Mouse (Mus musculus) lung, embryonic 15.5 days (tissue): ENCODE measurements around the gene Junb. TPM values are rescaled to one million over a fixed set of nuclear protein-coding genes. Genes with fewer than 3 reads are reported as not detected.

Experiments used
- ATAC-seq: fragments of 200-750 bp; cut with Nextera tagmentation; 2 replicates; pipeline ENCODE4 v1.8.0; 2017; ENCODE audit warnings: moderate number of reproducible peaks, borderline replicate concordance; ENCODE audit not compliant: low FRiP score, low TSS enrichment; ENCODE audit errors: extremely low read depth
- H3K27ac ChIP-seq: fragments of 300-500 bp; sonication (generic); 2 replicates; pipeline ENCODE4 v1.5.1; 2015; ENCODE audit warnings: moderate library complexity, mild to moderate bottlenecking, inconsistent platforms
- H3K27me3 ChIP-seq: fragments of 300-500 bp; sonication (generic); 2 replicates; pipeline ENCODE4 v1.6.1; 2015; ENCODE audit warnings: inconsistent platforms
- H3K36me3 ChIP-seq: fragments of 300-500 bp; sonication (generic); 2 replicates; pipeline ENCODE4 v1.6.1; 2015; ENCODE audit warnings: inconsistent platforms
- H3K4me1 ChIP-seq: fragments of 300-500 bp; sonication (generic); 2 replicates; pipeline ENCODE4 v1.6.1; 2015; ENCODE audit warnings: inconsistent platforms
- H3K4me2 ChIP-seq: fragments of 300-500 bp; sonication (generic); 2 replicates; pipeline ENCODE4 v1.6.1; 2015; ENCODE audit warnings: inconsistent platforms, mild to moderate bottlenecking, moderate library complexity
- H3K4me3 ChIP-seq: fragments of 300-500 bp; sonication (generic); 2 replicates; pipeline ENCODE4 v1.5.1; 2015; ENCODE audit warnings: mild to moderate bottlenecking, inconsistent platforms
- H3K9ac ChIP-seq: fragments of 300-500 bp; sonication (generic); 2 replicates; pipeline ENCODE4 v1.6.1; 2015; ENCODE audit warnings: inconsistent platforms
- H3K9me3 ChIP-seq: fragments of 300-500 bp; sonication (generic); 2 replicates; pipeline ENCODE4 v1.6.1; 2016; ENCODE audit warnings: inconsistent platforms
- WGBS: fragments of 180-500 bp; shearing (Covaris S2); methylation state at CpG from one replicate; pipeline ENCODE4 v1.1.7; 2015; 5-methylcytosine and 5-hydroxymethylcytosine counted together
- polyA plus RNA-seq: library from polyadenylated mRNA; unstranded; fragments of >200 nt; fragmentation: Nextera tagmentation; extraction: Ambion mirVana; gene quantifications from 2 replicates; pipeline ENCODE4 v1.2.1, GENCODE M21; 2015

Gene Junb
- polyA plus RNA-seq, 1 experiment from 2014 or later: 20.5 TPM

DNA sequence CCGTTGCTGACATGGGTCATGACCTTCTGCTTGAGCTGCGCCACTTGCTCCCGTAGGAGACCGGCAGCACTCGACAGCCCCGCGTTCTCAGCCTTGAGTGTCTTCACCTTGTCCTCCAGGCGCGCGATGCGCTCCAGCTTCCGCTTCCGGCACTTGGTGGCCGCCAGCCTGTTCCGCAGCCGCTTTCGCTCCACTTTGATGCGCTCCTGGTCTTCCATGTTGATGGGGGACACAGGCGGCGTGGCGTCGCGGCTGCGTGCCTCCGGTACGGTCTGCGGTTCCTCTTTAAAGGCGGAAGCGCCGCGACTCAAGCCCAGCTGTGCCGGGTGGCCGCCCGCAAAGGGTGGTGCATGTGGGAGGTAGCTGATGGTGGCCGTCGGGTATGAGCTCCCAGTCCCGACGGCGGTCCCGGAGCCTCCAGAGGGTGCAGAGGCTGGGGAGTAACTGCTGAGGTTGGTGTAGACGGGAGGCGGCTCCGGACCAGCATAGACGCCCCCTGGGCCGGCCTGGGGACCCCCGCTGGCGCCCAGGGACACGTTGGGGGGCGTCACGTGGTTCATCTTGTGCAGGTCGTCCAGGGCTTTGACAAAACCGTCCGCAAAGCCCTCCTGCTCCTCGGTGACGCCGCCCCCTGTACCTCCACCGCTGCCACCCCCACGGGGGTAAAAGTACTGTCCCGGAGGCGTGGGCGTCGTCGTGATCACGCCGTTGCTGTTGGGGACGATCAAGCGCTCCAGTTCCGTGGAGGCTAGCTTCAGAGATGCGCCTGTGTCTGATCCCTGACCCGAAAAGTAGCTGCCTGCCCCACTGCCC lies 877 bp downstream of the Junb start:
- under 1% methylated on average over 68 of the region's 70 CpGs for WGBS
- Histone ChIP-seq H3K27ac (peak overlapping the region; percentile 93), H3K36me3 (peaks cover 17% of the 10 kb centered on the region), H3K9me3 (no peaks in the 10 kb centered on the region), H3K4me2 (peak overlapping the region; percentile 99), H3K9ac (peak overlapping the region; percentile 81), H3K4me1 (peaks cover 77% of the 10 kb centered on the region), H3K27me3 (no peaks in the 10 kb centered on the region), H3K4me3 (peak overlapping the region; percentile 61)
- ATAC-seq: no peak

GRCm38 (mm10) chr8:84976763-84977434 lies 1.6 kb downstream of the Junb start:
- Histone ChIP-seq H3K27ac (peak overlapping the region; percentile 93), H3K4me1 (peaks cover 70% of the 10 kb centered on the region), H3K27me3 (no peaks in the 10 kb centered on the region), H3K4me3 (peak overlapping the region; percentile 61), H3K9me3 (no peaks in the 10 kb centered on the region), H3K36me3 (peaks cover 24% of the 10 kb centered on the region), H3K9ac (peak overlapping the region; percentile 81), H3K4me2 (peak overlapping the region; percentile 99)
- WGBS: 2% methylated on average over 25 of the region's 25 CpGs
- no peak for ATAC-seq

GRCm38 (mm10) chr8:84976031-84976762 lies 2.3 kb downstream of the Junb start:
- Histone ChIP-seq H3K4me1 (peaks cover 65% of the 10 kb centered on the region), H3K4me3 (peak overlapping the region; percentile 61), H3K9ac (peak overlapping the region; percentile 81), H3K27me3 (no peaks in the 10 kb centered on the region), H3K36me3 (peaks cover 31% of the 10 kb centered on the region), H3K9me3 (no peaks in the 10 kb centered on the region), H3K4me2 (peak overlapping the region; percentile 99), H3K27ac (peak overlapping the region; percentile 93)
- WGBS: 2% methylated on average over 60 of the region's 61 CpGs
- peak; percentile 71 for ATAC-seq

- Histone ChIP-seq H3K36me3 (peaks cover 38% of the 10 kb centered on the region), H3K4me2 (peak overlapping the region; percentile 99), H3K27me3 (no peaks in the 10 kb centered on the region), H3K4me1 (peaks cover 65% of the 10 kb centered on the region), H3K9me3 (no peaks in the 10 kb centered on the region), H3K9ac (no peak overlapping the region), H3K4me3 (peak overlapping the region; percentile 61; the same call in 1 of the 2 replicates), H3K27ac (peak overlapping the region; percentile 93)
- ATAC-seq: no peak
- 39% methylated on average over 7 of the region's 7 CpGs for WGBS
Measured at GRCm38 (mm10) chr8:84975434-84975833, 3.1 kb downstream of the Junb start.

GRCm38 (mm10) chr8:84974543-84975142 lies 3.9 kb downstream of the Junb start:
- Histone ChIP-seq H3K9ac (no peak overlapping the region), H3K27me3 (no peaks in the 10 kb centered on the region), H3K9me3 (no peaks in the 10 kb centered on the region), H3K4me3 (no peak overlapping the region), H3K4me2 (no peak overlapping the region), H3K36me3 (peaks cover 38% of the 10 kb centered on the region), H3K4me1 (peaks cover 58% of the 10 kb centered on the region), H3K27ac (no peak overlapping the region; the same call in 1 of the 2 replicates)
- 74% methylated on average over 8 of the region's 8 CpGs for WGBS
- ATAC-seq: no peak

DNA sequence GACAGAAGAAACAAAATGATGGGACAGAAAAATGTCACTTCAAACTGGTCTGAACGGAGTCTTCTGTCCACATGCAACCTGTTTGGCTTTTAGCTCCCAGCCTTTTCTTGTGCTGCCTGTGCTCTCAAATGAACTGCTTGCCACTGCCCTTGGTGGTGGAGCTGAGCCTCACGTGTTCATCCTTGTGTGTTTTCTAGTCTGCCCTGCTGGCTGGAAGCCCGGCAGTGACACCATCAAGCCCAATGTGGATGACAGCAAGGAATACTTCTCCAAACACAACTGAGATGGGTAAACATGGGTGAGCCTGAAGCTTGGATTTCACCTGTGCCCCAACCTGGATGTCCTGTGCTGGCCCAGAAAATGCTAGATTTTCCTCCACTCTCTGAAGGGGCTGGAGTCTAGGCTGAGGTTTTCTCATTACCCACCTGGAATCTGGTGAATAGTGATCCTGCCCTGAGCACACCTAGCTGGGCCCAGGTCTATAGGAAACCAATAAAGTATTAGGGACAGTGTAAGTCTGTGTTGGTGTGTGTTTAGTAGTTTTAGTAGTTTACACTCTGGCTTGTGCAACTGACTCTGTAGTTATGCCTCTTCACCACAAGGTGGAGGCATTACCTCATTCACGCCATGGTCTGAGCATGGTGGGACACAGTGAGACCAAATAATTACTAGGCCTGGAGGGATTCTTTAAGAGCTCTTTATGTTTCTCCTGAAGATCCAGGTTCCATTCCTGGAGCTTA lies 4.5 kb downstream of the Junb start:
- H3K4me1 ChIP-seq: peaks cover 52% of the 10 kb centered on the region
- peaks cover 38% of the 10 kb centered on the region for H3K36me3 ChIP-seq
- H3K27me3 ChIP-seq: no peaks in the 10 kb centered on the region
- H3K4me3 ChIP-seq: no peak overlapping the region
- H3K9ac ChIP-seq: no peak overlapping the region
- H3K4me2 ChIP-seq: no peak overlapping the region
- WGBS: 54% methylated on average over 4 of the region's 4 CpGs
- no peaks in the 10 kb centered on the region for H3K9me3 ChIP-seq
- no peak overlapping the region for H3K27ac ChIP-seq
- ATAC-seq: no peak

DNA sequence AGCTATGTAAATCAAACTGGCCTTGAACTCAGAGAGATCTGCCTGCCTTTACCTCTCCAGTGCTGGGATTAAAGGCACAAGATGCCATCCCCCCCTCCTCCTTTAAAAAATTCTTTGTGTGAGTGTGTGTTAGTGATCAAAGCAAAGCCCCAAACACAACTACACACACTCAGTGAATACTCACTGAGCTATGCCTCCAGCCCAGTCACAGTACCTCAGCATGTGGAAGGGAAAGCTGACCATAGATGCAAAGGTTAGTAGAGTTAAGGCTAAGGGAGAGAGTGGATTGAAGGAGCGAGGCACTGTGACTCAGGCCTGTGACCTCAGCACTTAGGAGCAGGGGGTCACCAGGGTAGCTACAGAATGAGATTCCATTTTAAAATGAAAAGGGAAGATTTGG lies 5.4 kb downstream of the Junb start:
- 94% methylated on average over 1 of the region's 1 CpGs for WGBS
- peaks cover 38% of the 10 kb centered on the region for H3K36me3 ChIP-seq
- H3K4me1 ChIP-seq: peaks cover 52% of the 10 kb centered on the region
- no peaks in the 10 kb centered on the region for H3K27me3 ChIP-seq
- H3K9me3 ChIP-seq: no peaks in the 10 kb centered on the region
- no peak overlapping the region for H3K27ac ChIP-seq
- ATAC-seq: no peak
- no peak overlapping the region for H3K4me2 ChIP-seq
- no peak overlapping the region for H3K4me3 ChIP-seq
- no peak overlapping the region for H3K9ac ChIP-seq

GRCm38 (mm10) chr8:84970913-84971312 lies 7.6 kb downstream of the Junb start:
- 59% methylated on average over 5 of the region's 5 CpGs for WGBS
- ATAC-seq: no peak
- peaks cover 47% of the 10 kb centered on the region for H3K4me1 ChIP-seq

GRCm38 (mm10) chr8:84970135-84970790 lies 8.3 kb downstream of the Junb start:
- peak overlapping the region; percentile 77 for H3K4me2 ChIP-seq
- peak overlapping the region; percentile 67 for H3K4me3 ChIP-seq
- peak overlapping the region; percentile 89 for H3K27ac ChIP-seq
- ATAC-seq: no peak
- WGBS: 7% methylated on average over 21 of the region's 21 CpGs
- peak overlapping the region; percentile 83 for H3K9ac ChIP-seq
- H3K27me3 ChIP-seq: no peaks in the 10 kb centered on the region
- no peaks in the 10 kb centered on the region for H3K9me3 ChIP-seq
- H3K4me1 ChIP-seq: peaks cover 42% of the 10 kb centered on the region
- peaks cover 38% of the 10 kb centered on the region for H3K36me3 ChIP-seq

More at GRCm38 (mm10) chr8:84970913-84971312, 7.6 kb downstream of the Junb start:
- peak overlapping the region; percentile 77 for H3K4me2 ChIP-seq
- no peaks in the 10 kb centered on the region for H3K9me3 ChIP-seq
- no peaks in the 10 kb centered on the region for H3K27me3 ChIP-seq
- no peak overlapping the region for H3K27ac ChIP-seq
- peak overlapping the region; percentile 67 for H3K4me3 ChIP-seq
- H3K36me3 ChIP-seq: peaks cover 38% of the 10 kb centered on the region
- peak overlapping the region; percentile 83; the same call in 1 of the 2 replicates for H3K9ac ChIP-seq

DNA sequence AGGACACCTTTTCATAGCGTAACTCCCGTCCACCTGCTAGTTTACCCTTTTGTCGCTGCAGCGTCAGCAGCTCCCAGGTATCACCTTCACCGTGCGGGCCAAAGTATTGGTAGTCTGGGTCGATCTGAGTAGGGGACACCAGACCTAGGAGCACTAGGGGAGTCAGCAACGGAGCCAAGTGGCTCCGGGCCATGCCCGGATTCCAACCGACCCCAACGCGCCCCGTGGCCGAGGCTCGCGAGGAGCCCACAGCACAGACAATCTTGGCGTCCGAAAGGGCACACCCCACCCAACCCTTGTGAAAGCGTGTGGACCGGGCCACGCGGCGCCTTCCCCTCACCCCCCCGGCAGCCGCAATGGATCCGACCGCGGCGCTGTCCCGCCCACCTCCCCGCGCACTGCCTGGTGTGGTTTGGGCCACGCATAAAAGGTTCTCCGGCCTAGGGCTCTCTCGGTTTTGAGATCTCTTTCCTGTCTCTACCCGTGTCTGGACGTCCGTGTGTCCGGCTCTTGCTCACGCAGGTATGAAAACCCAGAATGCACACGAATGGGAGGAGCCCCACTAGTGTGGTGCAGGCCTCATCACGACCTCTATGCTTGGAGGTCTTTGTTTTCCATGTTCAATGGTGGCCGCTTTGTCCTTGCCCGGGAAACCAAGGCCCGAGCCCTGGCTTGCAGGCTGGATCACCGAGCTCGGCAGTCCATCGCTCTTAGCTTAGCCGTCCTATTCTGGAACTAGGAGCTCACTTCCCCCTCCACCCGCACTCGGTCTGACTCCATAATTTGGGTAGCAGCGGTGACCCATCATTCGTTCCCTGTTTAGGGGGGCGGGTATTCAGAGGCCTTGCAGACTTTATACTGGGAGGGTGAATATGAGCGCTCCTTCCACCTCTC lies 9.0 kb downstream of the Junb start, which contains the start of the genes Gm49661, Prdx2 and Rnaseh2a:
Gm49661 (minus strand) TSS at position 193 of the 894 bp plus-strand sequence.
Prdx2 (plus strand) TSS at position 347 of the 894 bp plus-strand sequence.
Rnaseh2a (minus strand) TSS at position 527 of the 894 bp plus-strand sequence.
- Histone ChIP-seq H3K9ac (peak within 1 kb of the TSS; percentile 83), H3K4me3 (peak within 1 kb of the TSS; percentile 67), H3K9me3 (no peaks in the 10 kb centered on the region), H3K27me3 (no peaks in the 10 kb centered on the region), H3K27ac (peak within 1 kb of the TSS; percentile 89), H3K36me3 (peaks cover 35% of the 10 kb centered on the region), H3K4me2 (peak within 1 kb of the TSS; percentile 77), H3K4me1 (peaks cover 41% of the 10 kb centered on the region)
- peak; percentile 65 for ATAC-seq
- under 1% methylated on average over 56 of the region's 56 CpGs for WGBS
